Mouse (Mus musculus) kidney, postnatal 4 days (tissue): ENCODE measurements around the gene Gm5926.
"Not testable (repeated sequence)": the region's sequence is repeated elsewhere in the genome, so short reads cannot be mapped to it uniquely, and the experiment has no call there.

Source experiments
- DNase-seq, 2 experiments: peaks; one replicate each; pipeline ENCODE4 v3.0.0; 2021; ENCODE audit warnings: mixed read lengths in 2 of 2

Gene Gm5926

GRCm38 (mm10) chrX:32650416-32650815 lies at the start of gene Gm5926:
Gm5926 (plus strand) TSS chrX:32650716.
- not testable (repeated sequence) for DNase-seq

GRCm38 (mm10) chrX:32601008-32601407 lies 49.5 kb upstream of the Gm5926 start:
- DNase-seq = not testable (repeated sequence)

- DNase-seq = not testable (repeated sequence)
These were observed 49.1 kb upstream of the Gm5926 start for GRCm38 (mm10) chrX:32601425-32601824.
